ENCODE assay signal across 28 mouse cellular contexts in genomic region chr2:75765403-75765802, GRCm38 (mm10).
DNase-seq lines count a peak whose midpoint lies in the region; ATAC-seq lines count a peak whose summit lies in the region.
"Had no signal": no experiment of that assay in that cellular context is flagged by ENCODE, and none has a peak within 500 bp of the region (broad histone marks: within the 10 kb centered on the region; RNA-seq: fewer than 3 reads in every experiment).

No protein-coding gene starts in this region.

- peak overlapping the region; percentile 45 for H3K27ac ChIP-seq in lung, embryonic 16.5 days (ENCODE audit: low read length)
- H3K27ac ChIP-seq in forebrain, embryonic 16.5 days (ENCODE audit: low read length), result no peak overlapping the region
- H3K27ac ChIP-seq: embryonic facial prominence, embryonic 13.5 days; forebrain, embryonic 10.5 days; heart, adult 2 months; hindbrain, embryonic 15.5 days; layer of hippocampus, adult 2 months; limb, embryonic 13.5 days; liver, embryonic 12.5 days; midbrain, embryonic 13.5 days; neural tube, embryonic 13.5 days had no signal

- peak; percentile 85 to 88 for DNase-seq in lung, adult 18-20 months
- no peak for DNase-seq in lung, postnatal 14 days
- peak; percentile 59 to 78 for DNase-seq in lung, postnatal 4 days
- DNase-seq in adrenal gland, postnatal 14 days, result no peak
- DNase-seq: B cell, adult 2 months; cerebellum, adult 8-10 months; cerebellum, postnatal 25 days; embryo, embryonic 11 days; forebrain, postnatal 0 days; heart, adult 2 months; heart, postnatal 4 days; lung, embryonic 14.5 days; right cerebral cortex, postnatal 4 days; thymus, adult 18-20 months; thymus, postnatal 36 days had no signal

- peak; percentile 82 for ATAC-seq in lung, embryonic 16.5 days (ENCODE audit: low read depth)
- ATAC-seq in megakaryocyte progenitor cell, adult 5-6 weeks (replicated peaks; ENCODE audit: poor library complexity), result no peak
- ATAC-seq in forebrain, embryonic 16.5 days, result no peak
- ATAC-seq: forebrain, postnatal 0 days; inflammation-experienced regulatory T-cells, adult 6 months; liver, embryonic 12.5 days; midbrain, embryonic 13.5 days had no signal

- H3K9me3 ChIP-seq in lung, embryonic 16.5 days (ENCODE audit: control insufficient read depth, low read length), result no peaks in the 10 kb centered on the region
- H3K9me3 ChIP-seq in forebrain, embryonic 16.5 days (ENCODE audit: control insufficient read depth, low read length), result no peaks in the 10 kb centered on the region
- H3K9me3 ChIP-seq: embryonic facial prominence, embryonic 13.5 days; forebrain, embryonic 10.5 days; heart, embryonic 12.5 days; hindbrain, embryonic 15.5 days; limb, embryonic 13.5 days; liver, embryonic 12.5 days; midbrain, embryonic 13.5 days; neural tube, embryonic 13.5 days had no signal

- H3K36me3 ChIP-seq in lung, embryonic 16.5 days (ENCODE audit: control insufficient read depth, insufficient read depth, low read length), result no peaks in the 10 kb centered on the region
- no peaks in the 10 kb centered on the region for H3K36me3 ChIP-seq in forebrain, embryonic 16.5 days (ENCODE audit: control insufficient read depth, insufficient read depth)
- H3K36me3 ChIP-seq: embryonic facial prominence, embryonic 13.5 days; forebrain, embryonic 10.5 days; heart, embryonic 12.5 days; hindbrain, embryonic 15.5 days; limb, embryonic 13.5 days; liver, embryonic 12.5 days; midbrain, embryonic 13.5 days; neural tube, embryonic 13.5 days had no signal

- peaks cover 20% of the 10 kb centered on the region for H3K4me1 ChIP-seq in lung, embryonic 16.5 days (replicated peaks; ENCODE audit: control insufficient read depth, insufficient read depth, low read length)
- peaks cover 8% of the 10 kb centered on the region for H3K4me1 ChIP-seq in forebrain, embryonic 16.5 days (replicated peaks; ENCODE audit: control insufficient read depth, insufficient read depth, low read length)

- H3K4me3 ChIP-seq in lung, embryonic 16.5 days (ENCODE audit: low read length), result no peak overlapping the region
- no peak overlapping the region for H3K4me3 ChIP-seq in forebrain, embryonic 16.5 days (replicated peaks; ENCODE audit: low read length)
- H3K4me3 ChIP-seq: embryonic facial prominence, embryonic 13.5 days; forebrain, embryonic 10.5 days; heart, adult 2 months; heart, embryonic 12.5 days; hindbrain, embryonic 15.5 days; layer of hippocampus, adult 2 months; limb, embryonic 13.5 days; liver, embryonic 12.5 days; midbrain, embryonic 13.5 days; neural tube, embryonic 13.5 days had no signal

- no peak overlapping the region for H3K4me2 ChIP-seq in lung, embryonic 16.5 days (ENCODE audit: low read depth, low read length)
- H3K4me2 ChIP-seq in forebrain, embryonic 16.5 days (ENCODE audit: low read length), result no peak overlapping the region
- H3K4me2 ChIP-seq: embryonic facial prominence, embryonic 13.5 days; heart, embryonic 12.5 days; hindbrain, embryonic 15.5 days; limb, embryonic 13.5 days; liver, embryonic 12.5 days; lung, embryonic 14.5 days; midbrain, embryonic 13.5 days; neural tube, embryonic 13.5 days had no signal

- H3K9ac ChIP-seq in lung, embryonic 16.5 days (ENCODE audit: low read length), result no peak overlapping the region
- no peak overlapping the region for H3K9ac ChIP-seq in forebrain, embryonic 16.5 days (replicated peaks; ENCODE audit: low read depth, low read length)
- H3K9ac ChIP-seq: embryonic facial prominence, embryonic 13.5 days; forebrain, postnatal 0 days; heart, embryonic 12.5 days; hindbrain, embryonic 15.5 days; limb, embryonic 13.5 days; liver, embryonic 12.5 days; lung, embryonic 14.5 days; midbrain, embryonic 13.5 days; neural tube, embryonic 13.5 days had no signal

- no peaks in the 10 kb centered on the region for H3K27me3 ChIP-seq in lung, embryonic 16.5 days (ENCODE audit: control insufficient read depth, insufficient read depth, low read depth, low read length)
- H3K27me3 ChIP-seq in forebrain, embryonic 16.5 days (replicated peaks; ENCODE audit: control insufficient read depth, insufficient read depth, low read length), result no peaks in the 10 kb centered on the region
- H3K27me3 ChIP-seq: embryonic facial prominence, embryonic 13.5 days; heart, embryonic 12.5 days; hindbrain, embryonic 15.5 days; limb, embryonic 13.5 days; liver, embryonic 12.5 days; midbrain, embryonic 13.5 days; neural tube, embryonic 13.5 days had no signal

- WGBS in lung, embryonic 16.5 days, result 48% methylated on average over 4 of the region's 4 CpGs
- 87% methylated on average over 4 of the region's 4 CpGs for WGBS in forebrain, embryonic 16.5 days

Comparison
In these comparisons a context has a peak if more than half of its experiments do, and no peak if none do; other contexts are left out.
1. DNase-seq: peak in lung, adult 18-20 months (2 of 2) and lung, postnatal 4 days (2 of 2); none in lung, postnatal 14 days (single experiment) and adrenal gland, postnatal 14 days (single experiment).